Mouse (Mus musculus) spleen, adult 2 months (tissue): ENCODE data around the gene Brsk2.

Experiments used
- CTCF ChIP-seq: fragments of 200-500 bp; IDR thresholded peaks from 2 replicates; pipeline ENCODE4 v1.5.1; 2011; ENCODE audit warnings: mild to moderate bottlenecking, inconsistent platforms; ENCODE audit not compliant: insufficient read depth, insufficient read length, insufficient replicate concordance; ENCODE audit errors: extremely low read depth
- POLR2A ChIP-seq: fragments of 200-500 bp; IDR thresholded peaks from 2 replicates; pipeline ENCODE4 v1.6.1; 2011; ENCODE audit warnings: low read depth, low read length, inconsistent platforms

GRCm38 (mm10) chr7:142025196-142025595, 75.6 kb downstream of the Brsk2 start:
- TF ChIP-seq CTCF (no peak), POLR2A (no peak)
